Mouse (Mus musculus) testis, adult 2 months (tissue): ENCODE measurements around the gene Hpse2.

ENCODE experiments used
- CTCF ChIP-seq: fragments of 200-500 bp; IDR thresholded peaks from 2 replicates; pipeline ENCODE4 v1.5.1; 2012; ENCODE audit warnings: low read depth, mild to moderate bottlenecking, inconsistent platforms, low read length, moderate library complexity; ENCODE audit not compliant: control insufficient read depth, insufficient read depth, insufficient replicate concordance
- POLR2A ChIP-seq: fragments of 200-500 bp; IDR thresholded peaks from 2 replicates; pipeline ENCODE4 v1.6.1; 2012; ENCODE audit warnings: low read depth, mild to moderate bottlenecking, inconsistent platforms, low read length, moderate library complexity; ENCODE audit not compliant: control insufficient read depth

DNA sequence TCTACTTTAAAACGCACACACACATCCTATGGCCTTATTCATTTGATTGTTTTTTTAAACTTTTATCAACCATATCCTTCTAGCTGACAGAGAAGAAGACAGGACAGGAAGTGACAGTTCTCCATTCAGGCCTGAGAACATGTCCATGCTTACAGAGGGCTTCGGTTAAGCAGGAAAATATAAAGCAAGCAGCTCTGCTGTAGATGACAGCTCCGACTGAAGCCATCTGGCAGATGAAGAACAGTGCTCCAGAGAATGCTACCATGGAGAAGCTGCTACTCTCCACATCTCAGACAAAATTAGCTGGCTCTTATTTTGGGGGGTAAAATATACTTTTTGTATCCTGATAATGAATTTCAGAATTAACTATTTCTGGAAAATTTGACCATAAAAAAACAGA, 246.5 kb downstream of the Hpse2 start:
- TF ChIP-seq POLR2A = no peak
- no peak for TF ChIP-seq CTCF
